Mouse (Mus musculus): ENCODE measurements at regions not wholly inside any gene's neighbourhood (a gene's known extent, or its start where the extent isn't known, plus 50 kb on each side); places are given as distances from the start of the nearest gene placed in this dataset.

GRCm38 (mm10) chr13:111941946-111942345, 133.2 kb upstream of the Map3k1 start:
- no peak for ATAC-seq
- H3K4me2 ChIP-seq (ENCODE audit: low read length) = no peak overlapping the region
- H3K9me3 ChIP-seq (ENCODE audit: control insufficient read depth, low read length) = no peaks in the 10 kb centered on the region
- peaks cover 8% of the 10 kb centered on the region for H3K4me1 ChIP-seq (ENCODE audit: control insufficient read depth, insufficient read depth, low read depth, low read length)
- no peaks in the 10 kb centered on the region for H3K27me3 ChIP-seq (replicated peaks; ENCODE audit: control insufficient read depth, insufficient read depth, low read length)
- no peaks in the 10 kb centered on the region for H3K36me3 ChIP-seq (ENCODE audit: control insufficient read depth, insufficient read depth, low read length)
- H3K4me3 ChIP-seq (ENCODE audit: low read length) = no peak overlapping the region
- no peak overlapping the region for H3K9ac ChIP-seq (ENCODE audit: low read depth, low read length)
- H3K27ac ChIP-seq (ENCODE audit: low read depth, low read length) = no peak overlapping the region
- 96% methylated on average over 4 of the region's 4 CpGs for WGBS

DNA sequence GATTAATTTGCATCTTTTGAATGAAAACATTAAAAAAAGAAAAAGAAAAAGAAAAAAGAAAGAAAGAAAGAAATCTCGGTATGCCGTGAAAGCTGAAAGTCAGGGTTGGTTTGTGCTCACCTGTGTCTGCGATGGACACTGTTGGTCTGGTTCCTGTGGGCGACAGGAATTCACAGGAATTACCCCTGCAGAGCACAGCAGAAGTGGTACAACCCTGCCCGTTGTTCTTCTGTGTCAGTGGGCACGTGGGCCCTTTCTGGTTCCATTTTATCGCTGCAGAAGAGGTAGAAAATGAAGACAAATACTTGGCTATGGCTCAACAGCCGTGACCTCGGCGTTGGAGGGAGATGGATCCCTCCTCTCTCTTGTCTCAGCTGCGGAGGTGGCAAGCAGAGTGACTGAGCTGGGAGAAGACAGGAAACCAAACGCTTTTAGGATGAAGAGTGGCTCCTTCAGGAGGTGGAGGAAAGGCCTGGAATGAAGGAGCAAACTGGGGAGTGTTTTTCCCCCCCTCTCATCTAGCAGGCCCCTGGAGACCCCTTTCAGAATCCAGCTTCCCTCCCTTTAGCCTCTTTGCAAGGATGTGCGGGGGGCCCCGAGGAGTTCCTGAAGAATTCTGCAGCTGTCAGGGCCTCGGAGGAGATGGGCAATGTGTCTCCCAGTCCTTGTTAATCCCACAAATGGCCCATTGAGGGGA, 134.7 kb upstream of the Map3k1 start:
- Histone ChIP-seq H3K9me3 (ENCODE audit: control insufficient read depth, low read length) (no peaks in the 10 kb centered on the region), H3K4me2 (ENCODE audit: low read length) (no peak overlapping the region), H3K9ac (ENCODE audit: low read depth, low read length) (no peak overlapping the region), H3K27me3 (replicated peaks; ENCODE audit: control insufficient read depth, insufficient read depth, low read length) (no peaks in the 10 kb centered on the region), H3K36me3 (ENCODE audit: control insufficient read depth, insufficient read depth, low read length) (no peaks in the 10 kb centered on the region), H3K27ac (ENCODE audit: low read depth, low read length) (peak overlapping the region; percentile 64; the same call in 1 of the 2 replicates), H3K4me1 (ENCODE audit: control insufficient read depth, insufficient read depth, low read depth, low read length) (peaks cover 8% of the 10 kb centered on the region), H3K4me3 (ENCODE audit: low read length) (no peak overlapping the region)
- peak; percentile 8; the same call in 1 of the 2 replicates for ATAC-seq
- WGBS = 48% methylated on average over 15 of the region's 15 CpGs

- H3K9me3 ChIP-seq (ENCODE audit: control insufficient read depth, low read length) = no peaks in the 10 kb centered on the region
- no peak overlapping the region for H3K4me2 ChIP-seq (ENCODE audit: low read length)
- H3K27me3 ChIP-seq (replicated peaks; ENCODE audit: control insufficient read depth, insufficient read depth, low read length) = no peaks in the 10 kb centered on the region
- no peak overlapping the region for H3K27ac ChIP-seq (ENCODE audit: low read depth, low read length)
- 4% methylated on average over 5 of the region's 5 CpGs for WGBS
- H3K9ac ChIP-seq (ENCODE audit: low read depth, low read length) = no peak overlapping the region
- ATAC-seq = peak; percentile 93
- peaks cover 8% of the 10 kb centered on the region for H3K4me1 ChIP-seq (ENCODE audit: control insufficient read depth, insufficient read depth, low read depth, low read length)
- H3K4me3 ChIP-seq (ENCODE audit: low read length) = no peak overlapping the region
- H3K36me3 ChIP-seq (ENCODE audit: control insufficient read depth, insufficient read depth, low read length) = no peaks in the 10 kb centered on the region
Observed at GRCm38 (mm10) chr13:111944089-111944406, 135.3 kb upstream of the Map3k1 start.

DNA sequence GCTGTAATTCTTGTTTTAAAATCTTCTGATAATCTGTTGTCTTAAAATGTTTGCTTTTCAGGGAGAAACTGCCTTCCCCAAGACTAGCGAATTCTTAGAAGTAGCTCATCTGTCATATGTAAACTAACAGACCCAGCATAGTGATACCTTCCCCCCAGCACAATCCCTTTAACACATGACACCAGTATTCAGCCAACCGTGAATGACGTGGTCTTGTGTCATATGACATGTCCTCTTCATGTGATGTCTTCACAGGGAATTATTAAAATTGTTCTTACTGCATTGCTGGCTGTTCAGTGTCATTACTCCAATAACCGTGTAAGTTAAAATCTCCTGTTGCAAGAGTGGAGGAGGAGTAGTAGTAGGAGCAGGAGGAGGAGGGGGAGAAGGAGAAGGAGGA, 137.5 kb upstream of the Map3k1 start:
- WGBS = 83% methylated on average over 4 of the region's 4 CpGs
- H3K9ac ChIP-seq (ENCODE audit: low read depth, low read length) = no peak overlapping the region
- H3K4me2 ChIP-seq (ENCODE audit: low read length) = no peak overlapping the region
- H3K27ac ChIP-seq (ENCODE audit: low read depth, low read length) = no peak overlapping the region
- H3K9me3 ChIP-seq (ENCODE audit: control insufficient read depth, low read length) = no peaks in the 10 kb centered on the region
- no peaks in the 10 kb centered on the region for H3K36me3 ChIP-seq (ENCODE audit: control insufficient read depth, insufficient read depth, low read length)
- H3K4me1 ChIP-seq (ENCODE audit: control insufficient read depth, insufficient read depth, low read depth, low read length) = peaks cover 8% of the 10 kb centered on the region
- no peaks in the 10 kb centered on the region for H3K27me3 ChIP-seq (replicated peaks; ENCODE audit: control insufficient read depth, insufficient read depth, low read length)
- no peak overlapping the region for H3K4me3 ChIP-seq (ENCODE audit: low read length)
- no peak for ATAC-seq

DNA sequence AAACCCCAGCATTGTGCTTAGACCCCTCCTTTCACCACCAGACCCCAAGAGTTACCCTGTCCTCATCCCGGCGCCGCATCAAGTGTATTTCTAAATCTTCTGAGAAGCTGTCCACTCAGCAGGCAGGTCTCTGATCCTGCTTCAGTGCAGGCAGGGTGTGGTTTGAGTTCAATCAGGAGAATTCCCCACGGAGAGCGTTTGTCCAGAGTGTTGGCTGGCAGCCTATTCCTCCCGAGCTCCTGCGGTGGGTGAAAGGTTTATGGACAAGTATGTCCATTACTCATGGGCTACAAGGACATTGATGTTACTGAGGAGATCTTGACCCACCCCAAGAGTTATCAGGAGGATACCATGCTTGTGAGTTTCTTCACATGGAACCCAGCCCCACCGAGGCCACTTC, 138.0 kb upstream of the Map3k1 start:
- Histone ChIP-seq H3K4me2 (ENCODE audit: low read length) (no peak overlapping the region), H3K9me3 (ENCODE audit: control insufficient read depth, low read length) (no peaks in the 10 kb centered on the region), H3K36me3 (ENCODE audit: control insufficient read depth, insufficient read depth, low read length) (no peaks in the 10 kb centered on the region), H3K4me3 (ENCODE audit: low read length) (no peak overlapping the region), H3K9ac (ENCODE audit: low read depth, low read length) (no peak overlapping the region), H3K4me1 (ENCODE audit: control insufficient read depth, insufficient read depth, low read depth, low read length) (peaks cover 8% of the 10 kb centered on the region), H3K27me3 (replicated peaks; ENCODE audit: control insufficient read depth, insufficient read depth, low read length) (no peaks in the 10 kb centered on the region), H3K27ac (ENCODE audit: low read depth, low read length) (no peak overlapping the region)
- 83% methylated on average over 8 of the region's 8 CpGs for WGBS
- ATAC-seq = no peak

GRCm38 (mm10) chr13:111948395-111948794, 139.6 kb upstream of the Map3k1 start:
- no peak for ATAC-seq
- 89% methylated on average over 3 of the region's 3 CpGs for WGBS
- no peak overlapping the region for H3K4me2 ChIP-seq (ENCODE audit: low read length)
- H3K9me3 ChIP-seq (ENCODE audit: control insufficient read depth, low read length) = no peaks in the 10 kb centered on the region
- no peak overlapping the region for H3K4me3 ChIP-seq (ENCODE audit: low read length)
- no peak overlapping the region for H3K27ac ChIP-seq (ENCODE audit: low read depth, low read length)
- H3K9ac ChIP-seq (ENCODE audit: low read depth, low read length) = no peak overlapping the region
- H3K4me1 ChIP-seq (ENCODE audit: control insufficient read depth, insufficient read depth, low read depth, low read length) = peaks cover 8% of the 10 kb centered on the region
- H3K27me3 ChIP-seq (replicated peaks; ENCODE audit: control insufficient read depth, insufficient read depth, low read length) = no peaks in the 10 kb centered on the region
- H3K36me3 ChIP-seq (ENCODE audit: control insufficient read depth, insufficient read depth, low read length) = no peaks in the 10 kb centered on the region

DNA sequence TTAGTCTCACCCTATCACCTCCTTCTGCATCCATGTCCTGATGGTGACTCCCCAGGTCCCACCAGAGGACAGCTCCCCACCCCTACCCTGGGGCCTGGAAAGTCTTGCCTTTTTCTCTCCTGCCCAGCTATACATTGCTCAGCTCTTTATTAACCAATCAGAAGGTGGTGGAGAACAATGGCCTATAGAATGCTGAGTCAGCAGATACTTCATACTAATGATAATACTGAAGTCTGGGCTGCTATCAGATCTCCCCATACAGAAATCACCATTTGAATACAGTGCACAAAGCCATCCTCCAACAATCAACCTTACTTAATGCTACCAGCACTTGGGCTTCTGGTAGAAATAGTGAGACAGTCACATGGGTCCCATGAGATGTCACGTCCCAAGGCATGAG, 141.2 kb upstream of the Map3k1 start:
- Histone ChIP-seq H3K4me1 (ENCODE audit: control insufficient read depth, insufficient read depth, low read depth, low read length) (no peaks in the 10 kb centered on the region), H3K9ac (ENCODE audit: low read depth, low read length) (no peak overlapping the region), H3K36me3 (ENCODE audit: control insufficient read depth, insufficient read depth, low read length) (no peaks in the 10 kb centered on the region), H3K4me3 (ENCODE audit: low read length) (no peak overlapping the region), H3K27ac (ENCODE audit: low read depth, low read length) (no peak overlapping the region), H3K9me3 (ENCODE audit: control insufficient read depth, low read length) (no peaks in the 10 kb centered on the region), H3K4me2 (ENCODE audit: low read length) (no peak overlapping the region), H3K27me3 (replicated peaks; ENCODE audit: control insufficient read depth, insufficient read depth, low read length) (no peaks in the 10 kb centered on the region)
- 92% methylated on average over 1 of the region's 1 CpGs for WGBS
- no peak for ATAC-seq

- no peaks in the 10 kb centered on the region for H3K36me3 ChIP-seq (ENCODE audit: control insufficient read depth, insufficient read depth, low read length)
- no peak overlapping the region for H3K4me3 ChIP-seq (ENCODE audit: low read length)
- H3K9ac ChIP-seq (ENCODE audit: low read depth, low read length) = no peak overlapping the region
- H3K27ac ChIP-seq (ENCODE audit: low read depth, low read length) = no peak overlapping the region
- no peak for ATAC-seq
- no peaks in the 10 kb centered on the region for H3K9me3 ChIP-seq (ENCODE audit: control insufficient read depth, low read length)
- WGBS = 58% methylated on average over 8 of the region's 8 CpGs
- no peak overlapping the region for H3K4me2 ChIP-seq (ENCODE audit: low read length)
- no peaks in the 10 kb centered on the region for H3K27me3 ChIP-seq (replicated peaks; ENCODE audit: control insufficient read depth, insufficient read depth, low read length)
- H3K4me1 ChIP-seq (ENCODE audit: control insufficient read depth, insufficient read depth, low read depth, low read length) = no peaks in the 10 kb centered on the region
Observed at GRCm38 (mm10) chr13:111953860-111954519, 145.2 kb upstream of the Map3k1 start.

DNA sequence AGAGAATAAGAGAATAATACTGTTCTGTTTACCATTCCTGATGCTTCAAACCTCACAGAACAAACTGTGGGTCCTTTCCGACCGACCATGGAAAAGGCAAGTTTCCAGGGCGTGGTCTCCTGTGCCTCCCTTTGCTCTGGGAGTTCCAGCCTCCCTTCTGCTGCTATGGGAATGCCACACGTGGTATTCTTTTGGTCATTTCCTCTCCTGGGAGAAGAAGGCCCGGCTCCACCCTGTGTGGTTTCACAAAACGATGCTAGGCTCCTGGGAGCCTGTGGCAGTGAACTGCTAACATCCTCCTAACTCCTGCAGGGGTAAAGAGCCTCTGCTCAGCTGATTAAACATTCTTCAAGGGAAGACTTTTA, 145.7 kb upstream of the Map3k1 start:
- no peak; the same call in 1 of the 2 replicates for ATAC-seq
- Histone ChIP-seq H3K36me3 (ENCODE audit: control insufficient read depth, insufficient read depth, low read length) (no peaks in the 10 kb centered on the region), H3K4me2 (ENCODE audit: low read length) (no peak overlapping the region), H3K4me1 (ENCODE audit: control insufficient read depth, insufficient read depth, low read depth, low read length) (no peaks in the 10 kb centered on the region), H3K4me3 (ENCODE audit: low read length) (no peak overlapping the region), H3K27ac (ENCODE audit: low read depth, low read length) (no peak overlapping the region), H3K9me3 (ENCODE audit: control insufficient read depth, low read length) (no peaks in the 10 kb centered on the region), H3K9ac (ENCODE audit: low read depth, low read length) (no peak overlapping the region), H3K27me3 (replicated peaks; ENCODE audit: control insufficient read depth, insufficient read depth, low read length) (no peaks in the 10 kb centered on the region)
- 33% methylated on average over 6 of the region's 6 CpGs for WGBS
